Mouse (Mus musculus): Measurements from ENCODE around the gene Dusp22.

Dusp22 gene

DNA sequence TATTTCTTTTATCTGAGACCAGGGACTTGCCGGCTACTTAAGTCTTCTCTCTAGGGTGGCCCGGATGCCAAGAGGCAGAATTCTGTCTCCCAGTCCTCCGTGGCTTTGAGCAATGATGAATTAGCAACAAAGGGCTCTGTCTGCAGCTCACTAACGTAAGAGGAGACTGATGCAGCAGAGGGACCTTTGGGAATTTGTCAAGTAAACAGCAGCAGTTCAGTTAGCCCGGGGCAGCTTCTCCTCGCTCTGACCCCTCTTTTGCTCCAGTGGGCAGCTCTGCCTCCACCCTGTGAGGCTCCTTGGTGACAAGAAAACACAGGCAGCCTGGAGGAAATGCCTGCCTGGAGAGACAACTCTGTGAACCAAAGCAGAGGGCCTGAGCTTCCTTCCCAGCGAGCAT, 62.8 kb downstream of the Dusp22 start:
- DNase-seq, result no peak

DNA sequence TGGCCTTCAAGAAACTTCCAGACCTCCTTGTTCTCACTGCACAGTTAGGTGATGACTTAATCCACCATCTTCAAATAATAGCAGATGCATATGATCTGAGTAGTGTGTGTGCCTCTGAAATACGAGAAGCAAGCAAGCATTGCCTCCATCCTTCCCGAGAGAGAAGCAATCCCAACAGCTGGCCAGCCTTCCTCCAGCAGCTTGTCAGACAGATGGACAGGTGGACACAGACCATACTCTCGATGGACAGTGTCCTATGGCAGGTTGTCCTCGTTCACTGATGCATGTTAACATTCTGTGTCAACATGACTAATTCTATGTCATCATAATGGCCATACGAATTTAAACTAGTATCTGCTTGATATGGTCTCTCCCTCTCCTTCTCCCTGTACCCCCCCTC, 63.5 kb downstream of the Dusp22 start:
- DNase-seq, result no peak

DNA sequence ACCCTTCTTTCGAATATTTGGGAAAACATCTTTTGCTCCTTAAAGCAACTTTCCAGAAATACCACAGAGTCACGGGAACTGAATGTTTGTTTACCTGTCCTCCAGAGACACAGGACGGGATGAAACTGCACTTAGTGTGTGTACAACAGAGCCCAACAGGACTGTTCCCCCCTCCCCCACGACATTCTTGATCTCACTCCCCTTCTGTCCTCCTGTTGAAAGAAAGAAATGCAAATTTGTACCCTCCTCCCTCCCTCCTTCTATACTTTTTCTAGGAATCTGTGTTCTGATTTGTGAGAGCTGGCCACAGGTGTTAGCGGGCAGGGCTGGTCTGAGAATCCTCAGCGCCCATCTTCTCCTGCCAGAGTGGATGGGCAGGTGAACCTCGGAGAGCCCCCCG, 64.1 kb downstream of the Dusp22 start:
- DNase-seq, result no peak

DNA sequence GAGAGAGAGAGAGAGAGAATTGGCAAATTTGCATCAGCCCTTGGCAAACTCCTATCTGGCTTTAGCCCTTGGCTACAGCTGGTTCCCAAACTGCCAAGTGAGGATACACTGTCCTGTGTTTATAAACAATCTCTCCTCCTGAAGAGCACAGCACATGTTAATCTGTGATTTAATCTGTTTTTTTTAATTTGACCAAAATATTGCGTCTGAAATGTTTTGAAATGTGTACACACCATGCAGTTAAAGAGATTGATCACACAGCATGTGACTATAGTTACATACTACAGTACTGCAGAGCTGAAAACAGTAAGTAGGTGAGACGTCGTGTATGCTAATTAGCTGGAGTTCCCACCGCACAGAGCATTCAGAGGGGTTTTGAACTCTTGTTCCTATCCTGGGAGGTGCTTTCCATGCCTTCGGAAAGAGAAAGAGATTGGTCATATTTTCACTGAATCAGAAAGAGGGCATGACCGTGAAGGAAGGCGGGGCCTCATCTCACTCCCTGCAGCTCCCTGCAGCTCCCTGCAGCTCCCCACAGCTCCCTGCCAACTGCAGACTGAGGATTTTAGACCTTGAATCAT, 65.0 kb downstream of the Dusp22 start:
- no peak for DNase-seq

DNA sequence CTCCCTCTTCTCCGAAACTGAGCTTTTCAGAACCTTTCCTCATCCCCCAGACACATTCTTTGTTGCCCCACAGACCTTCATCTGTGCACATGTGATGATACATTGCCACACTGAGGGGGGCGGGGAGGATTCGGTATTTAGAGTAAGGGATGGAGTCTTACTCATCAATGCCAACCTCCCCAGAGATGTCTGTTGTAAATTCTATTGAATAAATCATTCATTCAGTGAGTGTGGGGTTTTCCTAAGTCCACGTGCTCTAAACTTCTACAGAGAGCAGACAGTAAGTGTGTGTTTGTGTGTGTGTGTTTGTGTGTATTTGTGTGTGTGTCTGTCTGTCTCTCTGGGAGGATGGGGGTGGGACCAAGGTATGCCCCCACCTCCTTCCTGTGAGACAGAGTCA, 67.1 kb downstream of the Dusp22 start:
- DNase-seq, result no peak

DNA sequence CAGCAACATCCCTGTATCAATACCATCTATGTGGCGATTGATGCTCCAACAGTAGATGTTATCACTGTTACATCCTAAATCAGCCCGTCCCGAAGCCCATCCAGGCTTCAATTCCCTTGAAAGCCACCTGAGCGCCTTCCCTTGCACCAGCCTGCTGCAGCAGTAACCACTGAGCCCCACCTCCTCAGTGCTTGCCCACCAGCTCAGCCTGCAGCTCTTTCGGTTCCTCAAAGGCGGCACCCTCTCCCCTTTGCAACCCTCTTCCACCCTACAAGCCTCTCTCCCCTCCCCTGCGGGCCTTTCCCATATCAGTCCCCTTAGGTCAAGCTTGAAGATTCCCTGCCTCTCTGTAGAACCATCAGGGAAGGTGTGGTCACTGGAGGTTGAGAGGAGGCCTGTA, 68.4 kb downstream of the Dusp22 start:
- no peak for DNase-seq

DNA sequence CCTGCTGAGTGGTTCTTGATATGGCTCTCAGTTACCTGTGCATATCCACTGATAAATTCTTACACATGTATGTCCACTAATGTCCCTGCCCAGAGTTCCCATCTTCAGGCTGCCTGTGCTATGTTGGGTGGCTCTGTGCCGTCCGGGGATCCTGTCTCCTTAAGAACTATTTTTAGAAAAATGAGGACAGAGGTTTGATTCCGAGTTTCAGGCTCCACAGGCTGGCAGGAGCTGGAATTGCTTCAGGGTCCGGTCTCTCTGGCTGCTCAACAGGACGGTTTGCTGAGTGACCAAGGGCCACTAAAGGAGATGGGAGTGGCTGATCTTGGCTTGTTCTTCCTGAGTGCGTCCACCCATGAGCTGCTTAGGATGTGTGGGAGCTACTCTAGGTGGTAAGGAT, 69.4 kb downstream of the Dusp22 start:
- DNase-seq, result peak; percentile 45 to 55

DNA sequence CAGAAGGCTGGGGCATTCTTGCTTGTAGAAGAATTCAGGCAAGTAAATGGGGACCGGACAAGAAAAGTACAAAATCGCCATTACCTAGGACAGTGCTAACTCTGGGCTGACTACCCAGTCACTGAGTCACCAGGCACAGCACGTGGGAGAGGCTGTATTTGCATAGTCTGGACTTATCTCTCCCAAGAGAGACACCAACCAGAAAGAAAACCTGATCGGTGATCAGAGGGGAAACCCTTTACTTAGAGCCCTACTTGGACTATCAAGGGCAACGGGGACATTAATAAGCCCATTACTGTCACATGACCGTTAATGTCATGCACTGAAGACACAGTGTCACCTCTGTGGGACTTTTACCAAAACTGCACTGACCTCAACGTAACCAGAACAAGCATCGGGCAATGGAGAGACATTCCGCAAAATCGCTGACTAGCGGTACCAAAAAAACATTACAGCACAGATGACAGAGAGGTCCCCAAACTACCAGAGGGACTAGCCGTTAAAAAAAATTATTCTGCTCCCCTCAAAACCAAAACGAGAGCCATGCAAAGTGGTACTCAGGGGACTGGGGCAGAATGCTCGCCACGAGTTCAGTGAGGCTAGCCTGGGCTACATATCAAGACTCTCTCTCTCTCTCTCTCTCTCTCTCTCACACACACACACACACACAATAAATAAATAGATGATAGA, 70.5 kb downstream of the Dusp22 start:
- no peak for DNase-seq

DNA sequence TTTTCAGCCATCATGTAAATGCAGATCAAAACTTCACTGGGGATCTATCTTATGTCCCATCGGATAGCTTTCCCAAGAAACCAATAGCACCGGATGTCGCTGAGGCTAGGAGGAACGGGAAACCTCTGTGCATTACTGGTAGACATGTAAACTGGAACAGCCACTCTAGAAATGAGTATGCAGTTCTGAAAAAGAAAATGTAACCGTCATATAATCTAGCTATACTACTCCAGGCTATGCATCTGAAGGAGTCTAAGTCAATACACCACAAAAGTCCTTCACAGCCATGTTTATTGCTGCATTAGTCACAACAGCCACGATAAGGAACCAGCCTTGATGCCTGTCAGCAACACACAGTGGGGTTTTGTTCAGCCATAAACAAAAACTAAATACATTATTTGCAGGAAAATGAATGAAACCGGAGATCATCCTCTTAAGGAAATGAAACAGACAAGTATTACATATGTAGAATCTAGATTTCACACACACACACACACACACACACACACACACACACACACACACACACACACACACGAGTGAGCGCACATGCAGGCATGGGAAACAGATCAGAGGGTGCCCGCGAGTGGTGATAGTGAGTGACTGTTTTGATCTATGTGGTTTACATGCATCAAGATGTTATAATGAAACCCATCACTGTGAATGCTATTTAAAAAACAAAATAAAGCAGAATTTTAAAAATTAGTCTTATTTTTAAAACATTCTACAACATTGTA, 73.1 kb downstream of the Dusp22 start:
- DNase-seq, result no peak

DNA sequence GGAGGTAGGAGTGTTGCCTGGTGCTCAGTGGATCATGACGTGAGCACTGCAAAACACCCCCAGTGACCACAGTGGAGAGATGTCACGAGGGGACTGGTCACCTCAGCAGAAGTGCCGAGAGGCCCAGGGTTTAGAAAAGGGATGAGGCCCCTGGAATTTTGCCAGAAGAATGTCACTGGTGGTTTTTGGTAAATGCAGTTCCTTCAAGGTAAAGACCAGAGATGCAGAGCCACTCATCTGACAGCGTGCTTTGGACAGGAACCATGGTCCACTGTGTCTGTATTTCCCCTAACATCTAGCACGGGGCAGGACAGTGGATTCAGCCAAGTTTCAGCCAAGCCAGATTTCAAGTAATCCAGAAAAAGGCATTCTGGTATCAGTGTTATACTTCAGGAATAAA, 76.9 kb downstream of the Dusp22 start:
- DNase-seq, result no peak

DNA sequence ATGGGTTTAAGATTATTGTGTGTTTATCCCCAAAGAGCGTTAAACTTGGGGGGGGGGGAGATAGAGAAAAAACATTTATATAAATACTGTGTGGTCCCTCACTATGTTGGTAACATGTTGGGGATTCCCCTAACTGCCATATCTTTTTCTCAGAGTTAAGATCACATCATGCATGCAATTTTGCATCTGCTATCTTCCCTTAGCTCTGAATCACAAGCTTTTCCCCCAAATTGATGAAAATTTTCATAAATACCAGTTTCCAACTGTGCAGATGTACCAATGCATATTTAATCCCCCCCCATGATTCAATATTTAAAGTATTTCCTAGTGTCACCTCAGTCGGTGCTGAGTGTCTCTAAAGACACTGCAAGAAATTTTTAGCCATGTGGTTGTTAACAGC, 77.5 kb downstream of the Dusp22 start:
- no peak for DNase-seq

DNA sequence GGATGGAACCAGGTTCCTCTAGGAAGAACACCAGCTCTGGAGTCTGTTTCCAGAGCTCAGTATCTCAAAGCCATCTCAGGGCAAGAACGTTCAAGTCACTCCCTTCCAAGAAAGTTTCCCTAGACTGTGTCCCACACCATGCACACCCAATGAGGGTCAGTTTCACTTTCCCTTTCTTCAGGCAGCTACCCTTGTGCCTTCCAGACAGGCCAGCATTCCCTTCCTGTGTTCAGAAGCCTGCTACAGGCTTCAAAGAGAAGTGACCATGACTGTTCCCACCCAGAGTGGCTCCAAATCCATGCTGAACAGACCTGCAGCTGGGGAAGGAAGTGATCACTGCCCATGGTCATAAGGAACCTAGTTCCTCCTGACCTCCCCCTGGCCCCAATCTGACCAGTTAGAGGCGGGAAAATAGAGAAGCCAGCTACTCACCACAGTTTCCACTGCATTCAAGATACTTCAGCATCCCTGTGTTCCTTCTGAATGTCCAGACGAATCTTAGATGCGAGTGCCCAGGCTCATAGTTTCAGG, 78.6 kb downstream of the Dusp22 start:
- no peak for DNase-seq

DNA sequence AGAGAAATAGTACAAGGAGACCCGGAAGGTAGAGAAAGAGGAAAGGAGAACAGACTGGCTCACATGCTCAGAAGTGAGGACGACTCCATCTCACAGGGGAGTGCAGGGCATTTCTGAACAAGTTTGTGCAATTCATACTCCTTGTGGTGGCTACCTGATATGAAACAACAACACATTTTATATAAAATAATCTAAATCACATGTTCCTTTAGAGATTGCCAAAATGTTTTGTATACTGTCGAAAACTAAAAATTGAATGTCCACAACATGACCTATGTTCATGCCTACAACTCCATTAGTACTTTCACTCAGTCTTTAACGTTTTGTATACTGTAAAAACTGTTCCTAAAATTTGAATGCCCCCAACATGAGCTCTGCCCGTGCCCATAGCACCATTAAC, 81.4 kb downstream of the Dusp22 start:
- no peak for DNase-seq

DNA sequence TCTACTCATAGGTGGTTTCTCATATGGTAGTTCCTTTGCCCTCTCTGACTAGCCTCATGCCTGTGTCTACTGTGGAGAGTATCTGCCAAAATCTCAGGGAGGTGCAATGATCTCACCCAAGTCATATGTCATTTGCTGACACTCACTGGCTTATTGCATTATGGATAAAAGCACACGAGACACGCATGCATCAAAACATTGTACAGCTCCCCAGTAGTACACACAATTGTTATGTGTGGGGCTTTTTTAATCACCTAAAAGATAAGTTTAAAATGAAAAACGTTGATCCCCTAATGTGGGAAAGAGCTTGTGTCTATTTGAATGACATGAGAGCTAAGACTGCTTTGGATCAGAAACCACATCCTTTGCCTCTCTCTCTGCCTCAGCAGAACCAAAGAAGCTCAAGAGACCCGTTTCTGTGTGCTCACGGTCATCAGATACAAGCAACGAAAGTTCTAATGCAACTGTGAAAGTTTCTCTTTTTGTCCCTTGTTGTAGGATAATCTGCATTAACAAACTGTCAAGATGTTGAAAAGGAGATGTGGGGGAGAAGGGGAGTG, 82.7 kb downstream of the Dusp22 start:
- no peak for DNase-seq

DNA sequence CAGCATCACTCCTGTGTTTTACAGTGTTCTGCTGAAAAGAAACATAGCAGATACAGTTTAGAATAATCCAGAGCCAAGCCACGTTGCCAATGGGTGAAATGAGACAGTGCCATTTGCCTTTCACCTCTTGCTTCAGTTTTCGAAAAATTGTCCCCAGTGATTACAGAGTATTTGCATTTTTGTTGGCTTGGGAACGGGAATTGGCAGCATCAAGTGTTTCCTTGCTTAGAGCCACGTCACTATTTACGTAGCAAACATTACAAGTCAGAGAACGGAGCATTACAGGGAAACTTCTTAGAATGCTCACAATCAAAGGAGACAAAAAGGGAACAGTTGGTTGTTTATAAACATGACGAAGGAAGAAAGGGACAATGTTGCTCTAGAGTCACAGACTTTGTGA, 85.3 kb downstream of the Dusp22 start:
- DNase-seq, result no peak

DNA sequence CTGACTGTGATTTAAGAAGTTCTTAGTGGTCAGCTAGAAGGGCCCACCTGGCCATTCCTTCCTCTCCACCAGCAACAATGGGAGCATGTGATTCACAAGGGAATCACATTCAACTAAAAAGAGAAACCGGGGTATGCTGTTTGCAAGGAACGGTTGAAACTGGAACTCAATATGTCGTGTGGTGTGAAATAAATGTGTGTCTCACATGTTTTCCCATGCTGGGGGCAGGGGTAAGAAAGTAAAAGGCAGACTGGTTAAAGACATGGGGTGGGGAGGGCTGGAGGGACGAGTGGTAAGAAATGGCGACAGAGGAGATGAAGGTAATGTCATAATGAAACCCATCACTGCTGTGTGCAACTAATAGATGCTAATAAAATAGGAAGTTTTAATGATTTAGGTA, 87.3 kb downstream of the Dusp22 start:
- DNase-seq, result no peak

DNA sequence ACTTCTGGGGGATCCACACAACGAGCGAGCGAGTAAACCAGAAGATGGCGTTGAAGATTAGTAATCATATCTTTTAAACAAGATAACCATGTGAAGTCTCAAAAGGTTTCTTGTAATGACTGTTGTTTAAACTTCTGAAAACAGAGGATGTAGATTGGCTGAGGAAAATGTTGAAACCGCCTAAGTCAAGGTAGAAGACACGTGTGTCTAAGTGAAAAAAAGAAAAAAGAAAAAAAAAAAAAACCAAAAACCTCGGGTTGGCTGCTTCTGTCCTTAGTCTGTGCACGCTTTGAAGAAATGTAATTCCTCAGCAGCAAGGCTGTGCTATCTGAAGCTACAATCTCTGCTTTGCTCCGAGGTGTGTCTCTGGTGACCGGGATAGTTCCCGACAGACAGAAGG, 87.7 kb downstream of the Dusp22 start:
- DNase-seq, result no peak

DNA sequence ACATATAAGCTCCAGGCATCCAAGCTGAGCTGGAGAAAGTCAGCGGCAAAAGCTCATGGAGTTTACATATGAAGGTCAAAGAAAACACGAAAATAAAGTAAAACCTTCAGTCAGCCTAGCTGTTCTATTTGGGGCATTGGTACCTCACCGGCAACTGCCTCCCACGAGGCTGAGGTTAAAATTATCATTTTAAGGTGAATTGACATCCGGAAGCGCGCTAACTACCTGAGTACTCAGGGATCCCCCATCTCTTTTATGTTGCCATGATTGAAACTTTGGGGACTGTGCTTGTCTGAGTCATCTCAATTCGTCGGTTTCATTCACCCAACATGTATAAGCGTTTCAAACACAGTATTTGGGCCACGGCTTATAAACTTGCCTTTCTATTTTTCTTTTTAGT, 88.5 kb downstream of the Dusp22 start:
- DNase-seq, result no peak

DNA sequence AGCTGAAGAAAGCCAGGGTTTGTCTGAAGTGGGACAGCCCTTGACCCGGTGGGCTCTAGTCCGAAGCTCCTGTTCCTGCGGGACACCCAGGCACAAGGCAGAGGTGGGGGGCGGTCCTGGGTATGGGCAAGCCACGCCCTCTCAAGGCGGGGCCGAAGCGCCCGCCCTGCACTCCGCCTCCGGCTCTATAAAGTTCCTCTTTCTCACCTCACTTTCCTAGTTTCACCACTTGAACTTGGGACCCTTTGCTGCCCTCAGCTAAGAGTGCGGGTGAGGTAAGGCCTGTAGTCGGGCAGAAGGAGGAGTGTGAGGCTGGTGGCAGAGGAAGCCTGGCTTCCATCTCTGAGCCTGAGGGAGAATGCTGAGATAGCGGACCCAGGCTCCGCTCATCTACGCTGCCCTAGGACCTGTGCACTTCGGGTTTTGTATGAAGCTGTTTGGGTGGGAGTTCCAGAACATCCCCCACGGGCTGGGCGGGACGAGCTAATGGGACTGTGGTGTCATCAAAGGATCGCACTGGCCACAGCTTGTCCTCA, 89.3 kb downstream of the Dusp22 start, which contains the start of gene Irf4:
TSS of gene Irf4 (plus strand) at position 206 of the 536 bp plus-strand sequence.
- DNase-seq, result peak; percentile 69 to 71

DNA sequence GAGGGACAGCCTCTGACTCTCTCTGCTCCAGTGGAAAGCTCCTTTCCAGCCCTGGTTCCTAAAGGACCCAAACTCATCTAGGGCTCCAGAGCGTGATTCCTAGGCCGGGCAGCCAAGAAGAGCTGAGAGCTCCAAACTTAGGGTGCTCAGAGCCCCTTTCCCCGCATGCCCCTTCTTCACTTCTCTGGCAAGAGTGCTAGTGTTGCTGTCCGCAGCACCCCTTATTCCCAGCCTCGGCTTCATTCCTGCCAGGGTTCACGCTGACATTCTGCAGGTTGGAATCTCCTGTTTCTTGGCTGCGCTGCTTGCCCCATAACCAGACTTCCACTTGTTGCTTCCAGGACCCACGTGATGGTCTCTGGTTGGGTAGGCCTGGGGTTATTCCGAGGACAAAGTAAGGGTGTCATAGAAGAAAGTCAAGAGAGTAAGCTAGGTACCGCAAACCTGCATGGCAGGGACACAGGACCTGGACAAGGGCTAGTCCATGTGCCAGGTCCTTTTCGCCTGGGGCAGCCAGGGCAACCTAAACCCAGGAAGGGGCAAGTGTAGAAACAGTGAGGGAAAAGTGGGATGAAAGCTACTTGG, 89.8 kb downstream of the Dusp22 start:
- no peak for DNase-seq

DNA sequence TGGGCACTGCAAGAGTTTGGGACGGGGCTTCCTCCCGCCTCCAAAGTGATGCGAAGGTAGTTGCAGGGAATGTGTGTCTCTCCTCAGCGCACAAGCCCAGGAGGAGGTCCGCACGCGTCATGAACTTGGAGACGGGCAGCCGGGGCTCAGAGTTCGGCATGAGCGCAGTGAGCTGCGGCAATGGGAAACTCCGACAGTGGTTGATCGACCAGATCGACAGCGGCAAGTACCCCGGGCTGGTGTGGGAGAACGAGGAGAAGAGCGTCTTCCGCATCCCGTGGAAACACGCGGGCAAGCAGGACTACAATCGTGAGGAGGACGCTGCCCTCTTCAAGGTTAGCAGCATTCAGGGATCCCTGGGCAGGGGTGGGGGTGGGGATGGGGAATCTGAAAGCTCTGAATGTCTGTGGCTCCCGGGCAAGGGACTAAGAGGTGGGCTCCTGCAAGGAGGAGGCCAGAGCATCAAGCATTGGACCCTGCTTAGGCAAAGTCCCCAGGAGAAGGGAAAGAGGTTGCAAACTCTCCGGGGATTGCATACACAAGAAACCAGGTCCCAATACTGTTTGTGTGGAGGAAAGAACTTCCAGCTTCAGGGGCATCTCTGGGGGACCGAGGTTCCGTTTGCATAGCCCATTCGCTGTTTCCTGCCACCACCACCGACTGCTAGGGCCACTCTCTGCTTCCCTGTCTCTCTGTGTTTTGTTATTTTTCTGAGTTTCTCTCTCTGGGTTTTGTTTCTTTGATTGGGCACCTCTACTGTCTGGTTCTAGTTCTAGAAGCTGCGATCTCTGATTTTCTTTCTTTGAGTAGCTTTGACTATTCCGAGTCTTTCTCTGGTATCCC, 90.9 kb downstream of the Dusp22 start:
- no peak for DNase-seq

DNA sequence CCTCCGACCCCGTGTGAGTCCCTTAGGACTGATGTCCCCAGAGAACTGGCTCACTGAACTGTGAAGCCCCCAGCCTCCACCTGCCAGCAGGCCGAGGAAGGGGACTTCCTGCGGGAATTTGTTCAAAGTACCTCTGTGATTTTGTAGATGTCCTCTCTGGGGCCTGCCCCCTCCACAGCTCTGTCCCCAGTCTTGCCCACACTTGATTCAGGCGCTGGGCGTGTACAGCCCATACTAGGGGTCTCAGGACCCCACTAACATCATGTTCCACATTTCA, 91.4 kb downstream of the Dusp22 start:
- no peak for DNase-seq

Data from lung, postnatal 4 days (tissue).